Mouse (Mus musculus) lung, postnatal 25 days (tissue): ENCODE results near the gene Arhgap29.

Source experiments
- DNase-seq: peaks from one replicate; pipeline ENCODE4 v3.0.0; 2022; ENCODE audit warnings: low spot score

Arhgap29 gene

DNA sequence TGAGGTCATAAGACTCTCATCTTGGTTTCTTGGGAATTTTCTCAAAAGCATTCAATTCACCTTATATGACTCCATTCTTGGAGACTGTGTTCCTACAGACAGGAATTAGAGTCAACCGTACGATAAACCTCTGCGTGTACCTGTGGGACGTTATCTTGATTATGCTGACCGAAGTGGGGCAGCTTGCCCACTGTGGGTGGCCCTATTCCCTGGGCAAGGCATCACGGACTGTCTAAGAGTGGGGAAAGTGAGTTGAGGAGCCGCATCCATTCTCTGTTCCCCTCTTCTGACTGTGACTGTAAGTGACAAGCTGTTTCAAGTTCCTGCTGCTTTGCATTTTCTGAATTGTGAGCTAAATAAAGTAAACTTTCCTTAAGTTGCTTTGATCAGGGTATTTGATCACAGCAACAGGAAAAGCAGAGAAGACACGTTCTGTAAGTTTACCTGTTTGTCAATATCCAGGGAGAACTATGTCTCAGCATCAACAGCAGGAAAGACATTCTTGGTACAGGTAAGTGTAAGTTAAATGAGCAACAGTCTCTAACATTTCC lies at the start of gene Arhgap29:
Arhgap29 (plus strand) TSS at position 501 of the 551 bp plus-strand sequence.
- no peak for DNase-seq

GRCm38 (mm10) chr3:121902729-121903128 lies 49.6 kb upstream of the Arhgap29 start:
- no peak for DNase-seq

GRCm38 (mm10) chr3:121903286-121903685 lies 49.1 kb upstream of the Arhgap29 start:
- DNase-seq, result no peak

- no peak for DNase-seq
These were observed 48.6 kb upstream of the Arhgap29 start for GRCm38 (mm10) chr3:121903695-121904094.

DNA sequence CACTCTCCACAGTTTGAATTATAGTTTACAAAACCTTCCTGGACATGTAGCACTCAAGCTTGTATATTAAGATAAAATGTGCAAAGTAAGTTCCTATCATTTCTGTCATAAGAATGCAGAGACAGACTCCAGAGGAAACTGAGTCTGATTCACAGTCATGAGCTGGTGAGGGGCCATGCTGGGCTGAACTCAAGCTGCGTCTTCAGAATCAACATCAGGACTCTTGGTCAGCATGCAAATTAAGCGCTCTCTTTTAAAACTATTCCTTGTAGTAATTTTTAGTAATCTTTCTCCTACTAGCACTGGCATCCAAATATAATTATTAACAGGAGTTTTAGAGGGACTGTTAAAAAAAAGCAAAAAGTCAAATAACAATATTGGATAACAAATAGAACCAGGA lies 47.9 kb upstream of the Arhgap29 start:
- DNase-seq, result no peak

GRCm38 (mm10) chr3:121906623-121907022 lies 45.7 kb upstream of the Arhgap29 start:
- no peak for DNase-seq

- DNase-seq, result no peak
These were observed 43.2 kb upstream of the Arhgap29 start for GRCm38 (mm10) chr3:121909155-121909554.

DNA sequence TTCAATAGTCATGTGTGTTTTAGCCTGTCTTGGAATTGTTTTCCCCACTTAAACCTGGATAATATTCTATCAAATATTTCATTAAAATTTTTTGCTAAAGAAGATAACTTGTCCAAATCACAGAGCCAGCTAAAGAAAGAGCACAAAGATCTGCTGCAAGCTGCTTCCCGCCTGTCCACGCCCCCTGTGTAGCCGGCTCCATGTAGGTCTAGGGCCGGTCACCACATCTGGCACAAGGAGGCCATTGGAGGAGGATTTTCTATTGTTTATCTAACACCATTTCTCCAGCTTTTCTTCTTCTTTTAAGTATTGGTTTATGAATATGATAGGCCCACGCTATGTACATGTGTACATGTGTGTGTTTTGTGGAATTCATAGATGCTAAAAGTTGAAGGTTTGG lies 38.9 kb upstream of the Arhgap29 start:
- no peak for DNase-seq

- DNase-seq, result peak; percentile 86
These were observed 37.7 kb upstream of the Arhgap29 start for GRCm38 (mm10) chr3:121914459-121915185.

GRCm38 (mm10) chr3:121915191-121915590 lies 37.1 kb upstream of the Arhgap29 start:
- DNase-seq, result peak; percentile 81

DNA sequence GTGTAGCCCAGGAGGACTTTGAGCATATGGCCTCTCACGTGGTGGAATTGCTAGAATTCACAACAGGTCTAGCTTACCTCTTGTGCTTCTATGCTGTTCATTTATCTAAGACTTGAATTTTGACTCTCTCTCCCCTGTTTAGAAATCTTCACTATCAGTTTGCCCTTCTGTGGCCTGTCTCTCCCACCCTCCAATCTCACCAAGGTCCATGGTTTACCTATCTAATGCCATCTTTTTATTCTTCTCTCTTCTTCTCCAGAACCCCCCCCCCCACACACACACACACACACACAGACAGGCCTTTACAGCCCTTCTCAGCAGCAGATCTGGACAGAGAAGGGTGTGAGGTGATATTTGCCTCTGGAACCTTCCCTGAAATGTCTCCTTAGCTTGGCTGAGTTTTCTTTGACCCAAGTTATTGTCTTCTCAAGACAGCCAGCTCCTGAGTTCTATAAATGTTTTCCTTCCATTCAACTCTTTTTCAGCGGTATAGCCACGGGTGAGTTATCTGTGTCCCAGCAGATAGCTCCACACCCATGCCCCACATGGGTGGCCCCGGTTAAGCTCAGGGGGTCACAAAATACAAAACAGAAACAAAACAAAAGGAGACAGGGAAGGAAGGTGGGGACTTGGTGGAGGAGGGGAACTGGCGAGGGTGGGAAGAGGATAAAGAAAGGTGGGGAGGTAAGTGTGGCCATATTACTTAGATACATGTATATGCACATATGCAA lies 35.4 kb upstream of the Arhgap29 start:
- DNase-seq, result no peak

DNA sequence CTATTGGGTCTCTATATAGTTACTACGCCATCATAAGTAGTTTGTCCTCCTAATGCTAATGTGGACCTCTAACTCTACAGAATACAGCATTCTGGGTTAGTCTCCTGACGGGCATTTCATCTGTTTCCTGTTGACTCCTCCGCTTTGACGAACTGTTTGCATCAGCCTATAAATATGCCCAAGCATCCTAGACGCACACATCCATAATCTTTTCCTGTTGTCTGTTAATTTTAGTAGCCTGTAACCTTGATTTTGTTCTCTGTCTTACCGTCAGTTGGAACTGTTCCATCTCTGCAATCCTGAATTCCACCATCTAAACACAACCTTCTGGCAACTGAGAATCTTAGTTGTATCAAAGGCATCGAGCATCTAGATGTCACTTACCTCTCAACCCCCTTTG lies 34.7 kb upstream of the Arhgap29 start:
- no peak for DNase-seq

GRCm38 (mm10) chr3:121919961-121920360 lies 32.4 kb upstream of the Arhgap29 start:
- DNase-seq, result no peak

GRCm38 (mm10) chr3:121920769-121921168 lies 31.6 kb upstream of the Arhgap29 start:
- no peak for DNase-seq

DNA sequence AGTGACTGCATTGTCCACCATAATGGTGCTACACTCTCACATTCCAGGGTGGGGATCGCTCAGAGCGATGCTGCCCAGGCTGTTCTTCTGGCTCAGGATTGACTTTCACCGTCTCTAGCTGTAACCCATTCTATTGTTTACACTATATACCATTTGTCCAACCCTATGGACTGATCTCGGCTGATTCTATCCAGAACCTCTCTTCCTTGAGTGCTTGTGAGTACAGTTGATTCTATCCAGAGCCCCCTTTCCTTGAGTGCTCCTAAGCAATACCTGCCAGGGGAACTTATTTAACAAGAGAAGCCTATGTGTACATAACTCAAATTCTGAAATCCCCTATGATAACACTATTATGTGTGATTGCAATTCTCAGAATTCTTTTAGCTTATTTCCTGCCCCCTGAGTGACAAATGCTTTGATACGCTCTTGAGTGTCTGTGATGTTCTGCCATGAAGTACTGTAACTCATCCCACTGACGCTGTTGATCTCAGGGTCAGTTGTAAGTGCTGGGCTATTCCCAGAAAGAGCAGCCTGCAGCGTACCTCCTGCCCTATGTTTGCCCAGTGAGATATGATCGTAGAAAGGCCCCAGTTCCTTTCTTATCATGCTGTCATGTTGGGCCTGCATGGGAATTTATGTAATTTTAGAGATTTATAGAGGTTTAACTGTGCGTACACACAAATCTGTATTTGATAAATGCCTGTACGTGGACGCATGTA lies 27.4 kb upstream of the Arhgap29 start:
- DNase-seq, result no peak

DNA sequence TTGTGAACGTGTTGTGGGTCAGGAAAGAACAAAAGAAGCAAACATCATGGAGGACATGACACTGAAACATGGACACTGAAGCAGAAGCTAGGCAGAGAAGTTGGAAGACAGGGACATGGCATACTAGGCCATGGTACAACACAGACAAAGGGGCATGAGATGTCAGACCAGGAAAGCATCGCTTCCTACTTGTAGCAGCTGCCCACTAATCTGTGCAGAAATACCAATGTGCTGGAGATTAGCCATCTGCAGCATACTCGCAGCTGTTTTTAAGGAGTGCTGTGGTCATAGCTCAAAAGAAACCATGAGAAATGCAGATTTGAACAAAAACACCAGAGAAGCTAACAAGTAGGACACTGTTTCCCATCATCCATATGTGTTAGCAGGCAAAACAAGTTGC lies 24.7 kb upstream of the Arhgap29 start:
- DNase-seq, result no peak

DNA sequence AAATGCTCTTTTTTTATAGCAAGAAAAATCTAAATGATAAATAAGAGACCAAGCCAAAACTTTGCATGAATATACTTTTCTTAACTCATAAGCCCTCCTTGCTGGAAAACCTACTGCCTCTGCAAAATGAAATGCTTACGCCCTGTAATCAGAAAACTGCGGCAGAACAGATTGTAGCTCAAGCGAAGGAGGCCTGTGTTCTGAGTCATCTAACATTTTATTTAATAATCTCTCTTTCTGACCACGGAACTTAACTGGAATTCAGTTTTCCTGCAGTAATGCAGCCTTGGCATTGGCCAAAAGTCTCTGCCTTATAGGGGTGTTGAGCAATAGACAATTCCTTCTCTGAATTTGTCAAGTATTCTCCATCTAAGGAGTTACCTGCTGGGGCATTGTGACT lies 19.5 kb upstream of the Arhgap29 start:
- DNase-seq, result no peak

DNA sequence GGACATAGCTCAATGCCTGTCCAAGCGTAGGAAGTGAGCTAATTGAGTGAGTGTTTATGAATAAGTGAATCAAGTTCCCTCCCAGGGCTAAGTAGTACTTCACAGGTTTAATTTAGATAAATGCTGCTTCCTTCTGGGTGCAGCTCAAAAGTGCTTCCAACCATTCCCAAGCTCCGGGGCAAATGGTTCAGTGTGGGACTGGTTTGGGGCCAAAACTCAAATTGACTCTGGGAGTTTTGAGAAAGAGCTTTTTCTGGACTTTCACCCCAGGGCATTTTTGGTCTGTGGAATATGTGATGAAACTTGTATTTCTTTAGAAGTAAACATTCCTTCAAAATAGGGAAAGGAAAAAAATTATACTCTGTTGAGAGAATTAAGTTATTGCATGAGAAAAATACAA lies 16.1 kb upstream of the Arhgap29 start:
- no peak for DNase-seq

DNA sequence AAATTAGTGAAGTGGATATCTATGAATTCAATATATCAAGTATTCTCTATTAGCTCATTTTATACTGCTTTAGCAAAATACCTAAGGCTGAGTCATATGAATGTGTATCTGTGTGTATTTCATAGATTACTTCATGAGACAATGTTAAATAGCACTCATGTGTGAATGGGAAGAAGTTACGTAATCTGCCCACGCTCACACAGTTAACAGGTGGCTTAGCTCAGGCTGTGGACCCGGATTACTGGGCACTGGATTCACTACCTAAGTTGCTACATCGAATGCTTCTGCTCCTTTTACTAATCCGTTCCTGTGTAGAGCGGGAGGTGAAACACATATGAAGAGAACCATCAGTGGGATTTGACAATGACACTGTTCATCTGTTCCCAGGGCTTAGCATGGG lies 15.3 kb upstream of the Arhgap29 start:
- DNase-seq, result no peak

DNA sequence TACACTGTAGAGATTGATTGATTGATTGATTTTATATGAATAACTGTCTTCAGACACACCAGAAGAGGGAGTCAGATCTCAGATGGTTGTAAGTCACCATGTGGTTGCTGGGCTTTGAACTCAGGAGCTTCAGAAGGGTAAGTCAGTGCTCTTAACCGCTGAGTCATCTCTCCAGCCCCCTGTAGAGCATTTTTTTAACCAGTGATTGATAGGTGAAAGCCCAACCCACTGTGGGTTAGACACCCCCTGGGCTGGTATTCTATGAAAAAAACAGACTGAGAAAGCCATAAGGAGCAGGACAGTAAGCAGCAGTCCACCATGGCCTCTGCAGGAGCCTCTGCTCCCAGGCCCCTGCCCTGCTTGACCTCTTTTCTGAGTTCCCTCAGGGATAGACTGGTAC lies 12.7 kb upstream of the Arhgap29 start:
- no peak for DNase-seq

DNA sequence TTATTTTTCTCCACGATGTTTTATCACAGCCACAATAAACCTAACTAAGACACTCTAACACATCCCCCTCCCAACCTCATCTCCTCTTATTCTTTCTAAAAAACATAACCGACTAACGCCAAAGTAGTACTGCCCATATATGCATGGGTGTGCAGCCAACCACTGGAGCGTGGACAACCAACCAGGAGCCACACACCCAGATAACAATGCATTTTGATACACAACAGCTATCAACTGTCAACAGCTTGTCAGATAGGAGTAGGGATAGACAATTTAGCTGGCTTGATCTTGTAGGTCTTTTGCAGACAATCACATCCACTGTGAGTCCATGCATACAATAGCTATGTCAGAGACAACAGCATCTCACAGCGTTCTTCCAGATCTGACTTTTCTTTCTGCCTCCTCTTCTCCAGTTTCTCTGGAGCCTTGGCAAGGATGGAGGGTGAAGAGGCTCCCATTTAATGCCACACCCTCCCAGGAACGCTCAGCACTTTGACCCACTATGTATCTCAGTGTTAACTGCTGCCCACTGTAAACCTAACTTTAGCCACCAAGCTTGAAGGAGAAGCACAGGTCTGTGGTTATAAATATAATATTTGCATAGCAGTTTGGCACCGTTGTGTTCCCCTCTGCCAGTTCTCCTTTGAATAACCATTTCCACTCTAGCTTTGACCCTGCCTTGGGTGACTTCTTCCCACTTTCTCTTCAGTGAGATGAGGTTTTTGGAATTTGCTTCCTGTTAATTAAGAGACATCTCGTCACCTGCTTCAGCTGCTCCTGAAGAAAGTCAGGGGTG lies 12.0 kb upstream of the Arhgap29 start:
- no peak for DNase-seq

DNA sequence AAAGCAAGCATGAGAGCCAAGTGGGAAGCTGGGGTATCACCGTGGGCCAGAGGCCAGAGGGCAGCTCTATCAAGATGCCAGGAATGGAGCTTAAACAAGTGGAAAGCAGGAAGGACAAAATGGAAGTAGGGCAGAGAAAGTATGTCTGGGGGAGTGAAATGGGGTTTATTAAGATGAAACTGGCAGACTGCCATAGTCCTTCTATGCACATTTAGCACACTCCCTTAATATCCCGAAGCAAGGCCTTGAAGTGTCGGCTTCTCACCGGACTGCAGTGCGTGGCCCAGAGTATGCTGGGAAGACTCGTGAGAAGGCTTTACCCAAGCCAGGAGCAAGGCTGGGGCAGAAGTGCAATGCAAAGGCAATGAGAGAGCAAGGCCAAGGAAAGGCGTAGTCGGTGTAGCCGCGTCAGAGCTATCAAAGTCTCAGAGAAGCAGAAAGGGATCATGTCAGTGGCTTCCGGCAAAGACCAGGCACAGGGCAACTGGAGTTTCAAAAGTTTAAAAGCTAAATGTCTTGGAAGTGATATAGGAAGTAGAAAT lies 11.1 kb upstream of the Arhgap29 start:
- DNase-seq, result no peak
